Mouse (Mus musculus) lung, postnatal 0 days (tissue): ENCODE measurements around the gene Asap3.

Experiments
- CTCF ChIP-seq: IDR thresholded peaks from 2 replicates; pipeline ENCODE4 v1.5.1; 2016; ENCODE audit warnings: antibody characterized with exemption, mild to moderate bottlenecking
- EP300 ChIP-seq: IDR thresholded peaks from 2 replicates; pipeline ENCODE4 v1.6.1; 2016; ENCODE audit warnings: antibody characterized with exemption, mild to moderate bottlenecking, control low read depth

DNA sequence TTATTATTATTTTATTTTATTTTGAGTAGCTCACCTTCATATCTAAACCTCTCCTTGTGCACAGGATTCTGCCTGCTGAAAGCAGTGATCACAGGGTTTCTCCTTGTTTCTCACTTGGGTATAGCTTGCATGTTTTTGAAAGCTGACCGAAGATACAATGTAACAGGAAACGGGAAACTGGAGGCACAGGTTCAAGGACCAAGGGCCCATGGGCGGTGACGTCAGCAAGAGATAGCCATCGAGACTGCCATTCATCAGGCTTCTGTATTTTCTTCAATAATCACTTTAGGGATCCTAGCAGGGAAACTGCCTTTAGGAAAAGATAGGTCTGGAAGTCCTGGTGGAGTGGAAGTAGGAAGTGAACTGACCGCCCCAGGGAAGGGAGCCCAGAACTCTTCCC is 85.5 kb downstream of the Asap3 start:
- TF ChIP-seq EP300 (no peak), CTCF (no peak)
